ENCODE assay signal across 22 mouse cellular contexts in the genomic region with DNA sequence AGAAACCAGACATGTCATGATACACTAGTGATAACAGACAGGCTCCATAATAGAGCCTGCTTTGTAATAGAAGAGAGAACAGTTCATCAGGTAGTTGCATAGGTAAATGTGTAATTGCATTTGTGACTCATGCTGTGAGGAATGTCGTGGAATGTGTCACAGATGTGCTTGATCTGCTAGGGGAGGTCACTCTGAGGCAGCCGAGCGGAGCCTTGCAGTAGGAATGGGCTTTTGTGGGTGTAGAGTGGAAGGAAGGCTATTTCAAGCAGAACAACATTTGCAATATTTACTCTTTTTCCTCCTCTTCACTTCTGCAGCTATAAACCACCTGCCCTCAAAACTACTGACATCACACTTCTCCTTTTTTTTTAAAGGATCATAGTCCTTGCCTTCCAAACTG. TPM values are rescaled to one million over a fixed set of nuclear protein-coding genes. Genes with fewer than 3 reads are reported as not detected.
DNase-seq lines count a peak whose midpoint lies in the region; ATAC-seq lines count a peak whose summit lies in the region.
"Had no signal": no experiment of that assay in that cellular context is flagged by ENCODE, and none has a peak within 500 bp of the region (broad histone marks: within the 10 kb centered on the region; RNA-seq: fewer than 3 reads in every experiment).

No protein-coding gene starts in this region.

- H3K4me2 ChIP-seq in kidney, embryonic 15.5 days, result no peak overlapping the region
- H3K4me2 ChIP-seq: embryonic facial prominence, embryonic 12.5 days; forebrain, embryonic 12.5 days; heart, embryonic 11.5 days; heart, embryonic 15.5 days; hindbrain, embryonic 14.5 days had no signal

- H3K36me3 ChIP-seq in kidney, embryonic 15.5 days, result no peaks in the 10 kb centered on the region
- H3K36me3 ChIP-seq: embryonic facial prominence, embryonic 12.5 days; forebrain, embryonic 12.5 days; heart, embryonic 15.5 days; hindbrain, embryonic 10.5 days had no signal

- peaks cover 6% of the 10 kb centered on the region; the same call in 1 of the 2 replicates for H3K4me1 ChIP-seq in kidney, embryonic 15.5 days
- H3K4me1 ChIP-seq: embryonic facial prominence, embryonic 12.5 days had no signal

- no peak overlapping the region for H3K9ac ChIP-seq in kidney, embryonic 15.5 days
- H3K9ac ChIP-seq: embryonic facial prominence, embryonic 12.5 days; forebrain, embryonic 12.5 days; heart, embryonic 15.5 days; hindbrain, embryonic 14.5 days had no signal

- H3K27me3 ChIP-seq in kidney, embryonic 15.5 days, result no peaks in the 10 kb centered on the region
- H3K27me3 ChIP-seq: heart, embryonic 15.5 days had no signal

- no peaks in the 10 kb centered on the region for H3K9me3 ChIP-seq in kidney, embryonic 15.5 days (replicated peaks)
- H3K9me3 ChIP-seq: embryonic facial prominence, embryonic 12.5 days; forebrain, embryonic 12.5 days; heart, embryonic 15.5 days; hindbrain, embryonic 10.5 days had no signal

- DNase-seq in kidney, adult 18-20 months, result no peak
- DNase-seq in kidney, postnatal 14 days, result peak; percentile 20
- no peak for DNase-seq in kidney, adult 8-10 months
- no peak for DNase-seq in spleen, postnatal 4 days (ENCODE audit: low spot score in 2 of 2)
- no peak for DNase-seq in yolk sac, embryonic 10.5 days (ENCODE audit: low spot score)
- DNase-seq: adrenal gland, postnatal 10 days; cerebellum, adult 18-20 months; cerebellum, adult 9-11 months; cerebellum, postnatal 36 days; gastrocnemius, postnatal 10 days; heart, adult 2 months; heart, postnatal 14 days had no signal

- no peak overlapping the region for H3K4me3 ChIP-seq in kidney, embryonic 15.5 days (replicated peaks)
- H3K4me3 ChIP-seq: embryonic facial prominence, embryonic 12.5 days; forebrain, embryonic 12.5 days; heart, adult 2 months; heart, embryonic 15.5 days; hindbrain, embryonic 10.5 days had no signal

- ATAC-seq in kidney, embryonic 15.5 days (replicated peaks; ENCODE audit: low FRiP score), result peak; percentile 47; the same call in 1 of the 2 replicates
- 0 out of 2 replicates have a peak, but pooled peaks have one; percentile 39 for ATAC-seq in common myeloid progenitor, adult 5-6 weeks (replicated peaks; ENCODE audit: low read depth, poor library complexity, severe bottlenecking)
- ATAC-seq: forebrain, embryonic 16.5 days had no signal

- H3K27ac ChIP-seq in kidney, embryonic 15.5 days, result no peak overlapping the region
- H3K27ac ChIP-seq: embryonic facial prominence, embryonic 12.5 days; forebrain, embryonic 12.5 days; heart, adult 2 months; heart, embryonic 15.5 days; hindbrain, embryonic 10.5 days; hindbrain, embryonic 14.5 days had no signal

- 23% methylated on average over 3 of the region's 3 CpGs for WGBS in kidney, embryonic 15.5 days

RNA-seq across cellular contexts. Expression of a gene that starts 4.0 kb away (rescaled TPM):
- 6.1 and 7.0 TPM in 2 replicates for polyA plus RNA-seq in kidney, embryonic 15.5 days (2015; fragmentation: Nextera tagmentation; extraction: Ambion mirVana)
- 0.96 and 1.4 TPM in 2 replicates for total RNA-seq in common myeloid progenitor, adult 5-6 weeks (2017)
- total RNA-seq: MEL had no signal
